Mouse (Mus musculus) regulatory T cell (primary cell): ENCODE measurements around the gene Tuba1b.

Experiments used
- in situ Hi-C: fragments of 300-600 bp; cut with MboI, MseI; formaldehyde crosslinking; loops from one replicate; pipeline ENCODE4 v1.15.1; 2025; ENCODE audit warnings: high pct_unique_total_duplicates

The Tuba1b gene

DNA sequence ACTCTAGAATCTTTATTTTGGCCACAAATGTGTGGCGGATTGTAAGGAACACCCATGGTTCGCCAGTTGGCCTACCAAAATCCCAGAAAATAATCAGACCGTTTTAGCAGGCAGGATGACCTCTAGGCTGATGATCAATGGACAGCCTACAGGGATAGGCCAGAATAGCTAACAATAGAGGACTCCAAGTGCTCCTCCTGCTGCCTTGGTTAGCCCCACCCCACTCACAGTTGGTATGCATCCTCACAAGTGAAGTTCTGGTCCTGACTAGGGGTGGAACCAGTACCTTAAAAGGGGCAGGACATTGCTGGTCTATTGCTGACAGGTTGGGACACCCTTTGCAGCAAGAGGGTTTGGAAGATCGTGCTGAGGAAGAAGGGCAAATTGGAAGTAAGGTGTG, 41.3 kb downstream of the Tuba1b start:
- in situ Hi-C loops: loop anchor here (10.0 kb wide), 1 partner anchor 212 kb away; no protein-coding TSS in a partner anchor

DNA sequence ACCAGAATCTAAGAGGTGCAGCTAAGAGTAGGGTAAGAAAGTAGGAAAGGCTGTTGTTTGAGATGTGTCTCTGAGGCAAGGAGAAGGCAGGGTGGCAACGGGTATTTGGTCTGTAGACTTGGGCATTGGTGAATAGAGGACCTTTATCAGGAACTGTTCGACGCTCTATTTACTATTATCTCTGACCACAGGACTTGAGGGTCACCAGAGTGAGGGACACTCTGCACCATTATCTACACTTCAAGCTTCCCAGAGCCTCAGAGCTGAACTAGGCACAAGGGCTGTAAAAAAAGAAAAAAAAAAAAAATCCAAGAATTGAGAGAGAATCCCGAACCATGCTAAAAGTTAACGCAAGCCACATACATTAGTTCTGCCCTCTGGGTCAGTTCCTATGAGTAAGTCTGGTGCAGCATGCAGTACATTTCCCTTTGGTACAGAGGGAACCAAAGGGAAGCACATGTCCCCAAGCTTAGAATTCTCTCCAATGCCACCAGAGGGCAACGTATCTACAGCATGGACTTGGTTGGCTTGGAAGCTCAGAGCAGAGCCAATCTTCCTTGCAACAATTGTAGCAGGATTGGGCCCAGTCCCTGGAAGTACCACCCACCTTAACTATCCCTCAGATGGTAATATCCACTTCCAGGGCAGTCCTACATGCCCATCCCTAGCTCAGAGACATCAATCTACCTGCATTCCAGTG, 42.3 kb downstream of the Tuba1b start:
- in situ Hi-C loops: loop anchor here (10.0 kb wide), 1 partner anchor 213 kb away; no protein-coding TSS in a partner anchor

- in situ Hi-C loops: loop anchor here (10.0 kb wide), 1 partner anchor 214 kb away; no protein-coding TSS in a partner anchor
Observed at GRCm38 (mm10) chr15:98891198-98891742, 43.1 kb downstream of the Tuba1b start.

DNA sequence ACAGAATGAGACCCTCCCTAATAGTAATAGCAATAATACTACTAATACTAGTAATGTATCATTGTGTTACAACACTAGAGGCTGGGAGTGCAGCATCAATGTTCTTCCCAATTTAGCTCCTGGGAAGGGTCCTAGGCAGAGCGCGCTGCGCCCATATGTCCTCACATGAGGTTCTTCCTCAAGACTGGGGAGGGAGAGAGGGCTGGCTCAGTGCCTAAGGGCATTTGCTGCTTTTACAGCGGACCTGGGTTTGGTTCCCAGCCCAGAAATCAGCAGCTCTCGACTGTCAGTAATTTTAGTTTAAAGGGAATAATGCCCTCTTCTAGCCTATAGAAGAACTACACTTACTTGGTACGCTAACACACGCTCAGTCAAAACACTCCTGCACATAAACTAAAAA, 46.8 kb downstream of the Tuba1b start:
- in situ Hi-C loops: no loop called here

DNA sequence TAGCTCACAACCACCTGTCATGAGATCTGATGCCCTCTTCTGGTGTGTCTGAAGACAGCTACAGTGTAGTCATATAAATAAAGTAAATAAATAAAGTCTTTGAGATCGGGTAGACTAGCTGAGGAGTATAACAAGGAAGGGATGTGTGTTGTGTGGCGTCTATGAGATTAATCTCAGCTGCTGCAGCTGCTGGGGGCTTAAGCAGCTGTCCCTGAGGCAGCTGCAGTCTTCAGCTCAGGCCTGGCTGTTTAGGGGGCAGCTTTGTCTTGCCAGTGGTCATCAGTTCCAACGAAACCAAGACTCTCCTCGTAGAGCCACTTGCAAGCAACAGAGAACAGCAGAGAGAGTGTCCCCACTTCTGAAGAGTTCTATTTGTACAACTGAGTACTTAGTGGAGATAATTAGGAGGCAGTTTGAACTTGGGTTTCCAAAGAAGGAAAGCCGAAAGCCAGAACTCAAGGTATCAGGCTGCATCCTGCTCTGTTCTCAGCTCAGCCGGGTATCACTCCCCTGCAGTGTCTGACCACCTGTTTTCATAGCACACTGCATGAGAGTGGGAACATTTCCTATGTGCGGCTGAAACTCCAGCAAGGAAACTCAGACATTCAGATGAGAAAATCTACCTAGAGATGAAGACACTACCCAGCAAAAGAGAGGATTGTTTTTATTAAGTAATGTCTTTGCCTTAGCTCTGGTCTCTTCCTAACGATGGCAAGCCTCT, 47.5 kb downstream of the Tuba1b start:
- in situ Hi-C loops: no loop called here

GRCm38 (mm10) chr15:98884106-98884505, 50.3 kb downstream of the Tuba1b start:
- in situ Hi-C loops: loop anchor here (5.0 kb wide), 1 partner anchor 33 kb away; the partner anchor contains the start of gene Lmbr1l

- in situ Hi-C loops: loop anchor here (5.0 kb wide), 1 partner anchor 34 kb away; the partner anchor contains the start of gene Lmbr1l
Observed at GRCm38 (mm10) chr15:98883661-98884060, 50.7 kb downstream of the Tuba1b start.

DNA sequence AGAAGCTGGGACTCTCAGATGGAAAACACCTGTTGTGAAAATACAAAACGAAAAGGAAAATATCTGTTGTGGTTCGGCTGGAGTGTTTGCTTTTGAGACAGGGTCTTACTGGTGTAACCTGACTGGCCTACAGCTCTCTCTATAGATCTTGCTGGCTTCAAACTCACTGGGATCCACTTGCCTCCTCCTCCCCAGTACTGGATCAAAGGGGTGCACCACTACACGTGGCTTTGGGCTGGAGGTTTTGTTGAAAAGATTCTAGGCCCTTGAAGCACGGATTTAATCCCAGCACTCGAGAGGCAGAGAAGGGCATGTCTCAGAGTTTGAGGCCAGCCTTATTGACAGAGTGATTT, 52.7 kb downstream of the Tuba1b start:
- in situ Hi-C loops: loop anchor here (5.0 kb wide), 1 partner anchor 36 kb away; the partner anchor contains the start of gene Lmbr1l
